Mouse (Mus musculus): ENCODE data around the gene Gdnf. TPM values are rescaled to one million over a fixed set of nuclear protein-coding genes. Genes with fewer than 3 reads are reported as not detected.

The Gdnf gene
- polyA plus RNA-seq, 1 experiment from 2014 or later: 0.72 TPM

DNA sequence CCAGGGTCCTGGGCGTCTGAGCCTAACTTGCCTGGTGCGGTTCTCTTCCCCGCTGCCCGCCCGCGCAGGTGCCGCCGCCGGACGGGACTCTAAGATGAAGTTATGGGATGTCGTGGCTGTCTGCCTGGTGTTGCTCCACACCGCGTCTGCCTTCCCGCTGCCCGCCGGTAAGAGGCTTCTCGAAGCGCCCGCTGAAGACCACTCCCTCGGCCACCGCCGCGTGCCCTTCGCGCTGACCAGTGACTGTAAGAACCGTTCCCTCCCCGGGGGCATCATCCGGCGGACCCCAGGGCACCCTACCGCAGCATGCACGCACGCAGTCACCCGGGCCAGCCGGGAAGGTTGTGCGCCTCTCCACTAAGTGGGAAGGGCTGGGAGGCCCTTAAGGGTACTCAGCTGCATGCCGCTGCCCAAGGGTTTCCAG, 4.9 kb downstream of the Gdnf start:
- Histone ChIP-seq H3K4me3 (ENCODE audit: low read depth, low read length) (peak overlapping the region; percentile 23), H3K27ac (replicated peaks) (no peak overlapping the region), H3K4me1 (replicated peaks; ENCODE audit: control insufficient read depth, insufficient read depth) (no peaks in the 10 kb centered on the region), H3K27me3 (ENCODE audit: control insufficient read depth, insufficient read depth, low read length) (peaks cover 3% of the 10 kb centered on the region; the same call in 1 of the 2 replicates), H3K9ac (ENCODE audit: low read length) (peak overlapping the region; percentile 31; the same call in 1 of the 2 replicates), H3K4me2 (replicated peaks; ENCODE audit: low read depth) (peak overlapping the region; percentile 43), H3K9me3 (ENCODE audit: control insufficient read depth, low read length) (no peaks in the 10 kb centered on the region), H3K36me3 (ENCODE audit: control insufficient read depth, insufficient read depth, low read length) (no peaks in the 10 kb centered on the region)
- TF ChIP-seq EP300 (optimal IDR thresholded peaks at IDR 0.05): no peak
- no peak for TF ChIP-seq CTCF (IDR thresholded peaks at IDR 0.05; ENCODE audit: low read depth)
- DNase-seq (ENCODE audit: low spot score) (no peak), ATAC-seq (ENCODE audit: low FRiP score, low TSS enrichment) (no peak)
- 8% methylated on average over 34 of the region's 36 CpGs for WGBS

DNA sequence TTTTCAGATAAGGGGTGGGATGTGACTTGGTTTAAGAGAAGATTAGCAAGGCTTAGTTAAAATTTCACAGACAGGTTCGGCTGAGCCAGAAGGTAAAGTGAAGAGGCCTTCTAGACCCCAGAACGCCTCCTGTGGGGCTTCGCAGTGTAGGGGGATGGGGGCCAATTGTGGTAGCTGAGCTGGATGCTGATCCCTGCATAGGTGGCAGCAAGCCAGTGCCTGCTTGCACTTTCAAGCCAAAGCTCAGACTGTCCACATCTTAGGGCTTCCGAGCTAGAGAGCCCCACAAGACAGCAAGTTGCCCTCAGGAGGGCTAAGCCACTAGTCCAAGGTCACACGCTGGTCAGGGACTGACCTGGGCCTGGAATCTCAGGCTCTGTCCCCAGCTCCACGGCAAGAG, 13.2 kb downstream of the Gdnf start:
- ATAC-seq (ENCODE audit: low FRiP score, low TSS enrichment) (no peak), DNase-seq (ENCODE audit: low spot score) (no peak)
- WGBS: 65% methylated on average over 6 of the region's 6 CpGs
- Histone ChIP-seq H3K27ac (replicated peaks) (no peak overlapping the region), H3K27me3 (ENCODE audit: control insufficient read depth, insufficient read depth, low read length) (no peaks in the 10 kb centered on the region), H3K36me3 (ENCODE audit: control insufficient read depth, insufficient read depth, low read length) (no peaks in the 10 kb centered on the region), H3K9me3 (ENCODE audit: control insufficient read depth, low read length) (no peaks in the 10 kb centered on the region), H3K4me2 (replicated peaks; ENCODE audit: low read depth) (no peak overlapping the region), H3K9ac (ENCODE audit: low read length) (no peak overlapping the region), H3K4me1 (replicated peaks; ENCODE audit: control insufficient read depth, insufficient read depth) (no peaks in the 10 kb centered on the region), H3K4me3 (ENCODE audit: low read depth, low read length) (no peak overlapping the region)
- TF ChIP-seq EP300 (optimal IDR thresholded peaks at IDR 0.05) (no peak), CTCF (IDR thresholded peaks at IDR 0.05; ENCODE audit: low read depth) (no peak)

DNA sequence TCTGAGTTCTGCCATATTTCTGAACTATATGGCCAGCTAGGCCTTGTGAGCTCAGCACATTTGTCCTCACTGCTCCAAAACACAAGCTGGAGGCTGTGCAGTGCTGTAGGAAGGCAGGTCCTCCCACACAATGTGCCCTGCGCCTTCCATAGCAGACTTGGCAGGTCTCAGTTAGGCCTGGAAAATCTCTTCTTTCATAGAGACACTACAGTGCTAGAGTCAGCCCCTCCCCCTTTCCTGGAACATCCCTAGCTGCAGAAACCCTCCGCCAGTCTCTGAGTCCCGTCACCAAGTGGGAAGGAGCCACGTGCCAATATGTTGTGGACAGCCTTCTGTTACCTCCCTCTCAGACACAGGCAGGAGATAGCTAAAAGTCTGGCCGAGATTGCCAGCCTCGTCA, 14.9 kb downstream of the Gdnf start:
- no peak for DNase-seq (ENCODE audit: low spot score)
- Histone ChIP-seq H3K36me3 (ENCODE audit: control insufficient read depth, insufficient read depth, low read length) (no peaks in the 10 kb centered on the region), H3K9me3 (ENCODE audit: control insufficient read depth, low read length) (no peaks in the 10 kb centered on the region), H3K9ac (ENCODE audit: low read length) (no peak overlapping the region), H3K27ac (replicated peaks) (no peak overlapping the region), H3K27me3 (ENCODE audit: control insufficient read depth, insufficient read depth, low read length) (no peaks in the 10 kb centered on the region), H3K4me3 (ENCODE audit: low read depth, low read length) (no peak overlapping the region), H3K4me2 (replicated peaks; ENCODE audit: low read depth) (no peak overlapping the region), H3K4me1 (replicated peaks; ENCODE audit: control insufficient read depth, insufficient read depth) (no peaks in the 10 kb centered on the region)
- ATAC-seq (ENCODE audit: low FRiP score, low TSS enrichment): peak; percentile 67; the same call in 1 of the 2 replicates
- TF ChIP-seq EP300 (optimal IDR thresholded peaks at IDR 0.05) (no peak), CTCF (IDR thresholded peaks at IDR 0.05; ENCODE audit: low read depth) (no peak)
- WGBS: 37% methylated on average over 6 of the region's 6 CpGs

DNA sequence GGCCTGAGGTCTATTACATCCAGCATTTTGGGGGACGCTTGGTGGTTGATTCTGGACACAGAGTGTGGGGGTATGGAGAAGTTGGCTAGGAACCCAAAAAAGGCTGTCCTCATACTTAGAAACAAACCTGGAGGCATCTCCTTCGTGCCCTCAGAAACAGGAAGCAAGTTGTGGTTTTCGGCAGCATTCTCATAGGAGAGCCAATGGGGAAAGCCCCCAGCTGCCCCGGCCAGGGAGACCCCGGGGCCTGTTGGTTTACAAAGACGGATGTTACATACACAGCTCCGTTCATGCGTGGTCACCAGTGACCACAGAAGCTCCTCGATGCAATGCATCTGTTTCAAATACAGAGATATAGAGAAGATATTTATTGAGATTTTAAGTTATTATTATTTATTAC, 24.8 kb downstream of the Gdnf start:
- no peak for TF ChIP-seq EP300 (optimal IDR thresholded peaks at IDR 0.05)
- no peak for TF ChIP-seq CTCF (IDR thresholded peaks at IDR 0.05; ENCODE audit: low read depth)
- Histone ChIP-seq H3K4me3 (ENCODE audit: low read depth, low read length) (no peak overlapping the region), H3K4me2 (replicated peaks; ENCODE audit: low read depth) (no peak overlapping the region), H3K27me3 (ENCODE audit: control insufficient read depth, insufficient read depth, low read length) (no peaks in the 10 kb centered on the region), H3K9me3 (ENCODE audit: control insufficient read depth, low read length) (no peaks in the 10 kb centered on the region), H3K9ac (ENCODE audit: low read length) (no peak overlapping the region), H3K36me3 (ENCODE audit: control insufficient read depth, insufficient read depth, low read length) (no peaks in the 10 kb centered on the region), H3K4me1 (replicated peaks; ENCODE audit: control insufficient read depth, insufficient read depth) (no peaks in the 10 kb centered on the region), H3K27ac (replicated peaks) (no peak overlapping the region)
- DNase-seq (ENCODE audit: low spot score) (no peak), ATAC-seq (ENCODE audit: low FRiP score, low TSS enrichment) (no peak)
- 81% methylated on average over 9 of the region's 9 CpGs for WGBS

DNA sequence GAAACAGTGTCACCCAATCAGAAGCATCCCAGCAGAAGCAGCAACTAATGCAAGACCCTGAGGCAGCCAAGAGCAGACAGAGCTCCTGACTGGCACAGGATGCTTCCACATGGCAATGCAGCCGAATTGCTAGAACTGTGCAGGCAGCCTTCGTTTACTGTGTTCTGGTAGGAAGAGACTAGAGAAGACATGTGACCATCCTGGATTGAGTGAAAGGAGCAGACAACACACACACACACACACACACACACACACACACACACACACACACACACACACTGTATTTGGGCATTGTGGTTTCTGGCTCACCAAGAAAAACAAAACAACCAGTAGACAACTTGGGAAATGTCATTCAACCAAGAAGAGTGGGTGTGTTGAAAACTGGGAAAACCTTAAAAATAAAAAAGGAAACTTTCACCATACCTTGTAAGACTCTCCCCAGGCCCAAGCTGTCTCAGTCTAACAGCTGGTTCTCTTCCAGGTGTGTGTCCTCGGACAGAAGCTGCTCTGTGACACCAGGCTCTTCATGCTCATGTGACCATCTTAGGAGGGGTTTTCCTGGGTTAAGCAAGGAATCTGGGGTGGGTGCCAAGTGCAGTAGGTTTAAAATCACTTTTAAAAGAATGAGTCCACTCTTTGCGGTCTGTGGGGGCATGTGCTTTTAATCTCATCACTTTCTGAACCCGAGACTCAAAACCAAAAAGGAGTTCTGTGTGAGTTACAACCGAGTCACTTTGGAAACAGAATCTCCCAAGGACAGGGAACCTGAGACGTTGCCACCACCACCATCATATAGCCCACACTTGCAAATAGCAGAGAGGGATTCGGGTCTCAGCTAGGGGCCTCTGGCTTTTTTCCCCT, 27.6 kb downstream of the Gdnf start:
- TF ChIP-seq CTCF (IDR thresholded peaks at IDR 0.05; ENCODE audit: low read depth) (no peak), EP300 (optimal IDR thresholded peaks at IDR 0.05) (no peak)
- Histone ChIP-seq H3K36me3 (ENCODE audit: control insufficient read depth, insufficient read depth, low read length) (no peaks in the 10 kb centered on the region), H3K4me3 (ENCODE audit: low read depth, low read length) (no peak overlapping the region), H3K9me3 (ENCODE audit: control insufficient read depth, low read length) (no peaks in the 10 kb centered on the region), H3K27ac (replicated peaks) (no peak overlapping the region), H3K4me1 (replicated peaks; ENCODE audit: control insufficient read depth, insufficient read depth) (no peaks in the 10 kb centered on the region), H3K9ac (ENCODE audit: low read length) (no peak overlapping the region), H3K27me3 (ENCODE audit: control insufficient read depth, insufficient read depth, low read length) (no peaks in the 10 kb centered on the region), H3K4me2 (replicated peaks; ENCODE audit: low read depth) (no peak overlapping the region)
- no peak for ATAC-seq (ENCODE audit: low FRiP score, low TSS enrichment)
- no peak for DNase-seq (ENCODE audit: low spot score)
- WGBS: 57% methylated on average over 8 of the region's 8 CpGs

DNA sequence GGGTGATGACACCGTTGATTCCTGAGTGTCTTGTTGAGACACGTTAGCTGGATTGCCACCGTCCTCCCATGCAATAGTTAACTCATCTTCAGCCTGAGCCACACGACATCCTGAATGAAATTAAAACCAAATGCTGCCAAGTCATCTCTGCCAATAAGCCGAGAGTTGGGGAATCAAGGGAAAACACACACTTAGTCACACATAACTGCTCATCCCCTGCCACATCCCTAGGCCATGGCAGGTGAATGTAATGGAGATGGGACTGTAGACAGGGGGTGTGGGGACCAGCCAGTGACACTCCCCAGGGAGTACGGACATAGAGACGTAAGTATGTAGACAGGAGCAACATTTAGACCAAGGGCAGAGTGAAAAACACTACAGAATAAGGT, 28.3 kb downstream of the Gdnf start:
- Histone ChIP-seq H3K4me2 (replicated peaks; ENCODE audit: low read depth) (no peak overlapping the region), H3K9me3 (ENCODE audit: control insufficient read depth, low read length) (no peaks in the 10 kb centered on the region), H3K4me1 (replicated peaks; ENCODE audit: control insufficient read depth, insufficient read depth) (no peaks in the 10 kb centered on the region), H3K27ac (replicated peaks) (no peak overlapping the region), H3K36me3 (ENCODE audit: control insufficient read depth, insufficient read depth, low read length) (no peaks in the 10 kb centered on the region), H3K9ac (ENCODE audit: low read length) (no peak overlapping the region), H3K27me3 (ENCODE audit: control insufficient read depth, insufficient read depth, low read length) (no peaks in the 10 kb centered on the region), H3K4me3 (ENCODE audit: low read depth, low read length) (no peak overlapping the region)
- TF ChIP-seq CTCF (IDR thresholded peaks at IDR 0.05; ENCODE audit: low read depth) (no peak), EP300 (optimal IDR thresholded peaks at IDR 0.05) (no peak)
- no peak for DNase-seq (ENCODE audit: low spot score)
- 60% methylated on average over 7 of the region's 7 CpGs for WGBS
- no peak for ATAC-seq (ENCODE audit: low FRiP score, low TSS enrichment)

All from stomach, postnatal 0 days (tissue).